Mouse (Mus musculus) C2C12 (cell line): ENCODE data around the gene Sox5.

Experiments
- CEBPB ChIP-seq: IDR thresholded peaks from one replicate; pipeline ENCODE4 v1.6.1; 2011; ENCODE audit warnings: low read depth, mild to moderate bottlenecking, control low read depth, moderate library complexity
- CTCF ChIP-seq: IDR thresholded peaks from one replicate; pipeline ENCODE4 v1.5.1; 2011; ENCODE audit not compliant: control insufficient read depth, insufficient read depth, insufficient read length
- FOSL1 ChIP-seq: IDR thresholded peaks from one replicate; pipeline ENCODE4 v1.8.0; 2011; ENCODE audit warnings: mild to moderate bottlenecking, low read length; ENCODE audit not compliant: poor library complexity, insufficient read depth, severe bottlenecking
- MAX ChIP-seq: IDR thresholded peaks from one replicate; pipeline ENCODE4 v1.6.1; 2011; ENCODE audit warnings: mild to moderate bottlenecking, control low read depth
- MYOG ChIP-seq: IDR thresholded peaks from one replicate; pipeline ENCODE4 v1.6.1; 2011; ENCODE audit not compliant: control insufficient read depth, insufficient read length; ENCODE audit errors: extremely low read depth
- USF1 ChIP-seq: IDR thresholded peaks from one replicate; pipeline ENCODE4 v1.6.1; 2011; ENCODE audit warnings: low read depth, mild to moderate bottlenecking, control low read depth, moderate library complexity

DNA sequence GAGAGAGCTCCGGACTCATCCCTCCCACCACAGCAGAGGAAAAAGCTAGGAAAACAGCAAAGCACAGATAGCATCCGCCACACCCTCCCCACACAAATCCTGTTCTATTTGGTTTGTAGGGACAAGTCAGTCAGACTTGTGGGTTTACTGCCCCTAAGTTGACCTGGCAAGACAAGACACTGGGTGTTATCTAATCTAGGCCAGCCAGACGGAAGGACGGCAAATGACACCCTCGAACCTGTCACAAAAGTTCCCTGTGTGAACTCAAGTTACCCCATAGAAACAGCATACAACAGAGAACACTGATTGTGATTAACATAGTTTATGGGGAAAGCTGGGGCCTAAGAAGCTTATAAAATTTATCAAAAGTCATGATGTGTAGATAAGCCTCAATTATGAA lies 76.8 kb downstream of the Sox5 start:
- TF ChIP-seq CTCF (no peak), USF1 (no peak), FOSL1 (no peak), CEBPB (no peak), MYOG (no peak), MAX (no peak)
